ENCODE assay signal across 9 mouse cellular contexts in genomic region chr14:29721131-29721487, GRCm38 (mm10). TPM values are rescaled to one million over a fixed set of nuclear protein-coding genes. Genes with fewer than 3 reads are reported as not detected.
A peak's percentile ranks its signal among the peaks of the same experiment; 100 is the strongest.
DNase-seq lines count a peak whose midpoint lies in the region; ATAC-seq and TF ChIP-seq lines count a peak whose summit lies in the region.
"Had no signal": no experiment of that assay in that cellular context is flagged by ENCODE, and none has a peak within 500 bp of the region (broad histone marks: within the 10 kb centered on the region; RNA-seq: fewer than 3 reads in every experiment).

No protein-coding gene starts in this region.

- WGBS in heart, embryonic 10.5 days: 1% methylated on average over 11 of the region's 11 CpGs
- 2% methylated on average over 11 of the region's 11 CpGs for WGBS in forebrain, postnatal 0 days
- 2% methylated on average over 11 of the region's 11 CpGs for whole genome bisulfite sequencing in liver, postnatal 0 days (ENCODE audit: insufficient replicate concordance)

- DNase-seq in heart, embryonic 10.5 days (ENCODE audit: low spot score): no peak
- DNase-seq in heart, adult 11 months: no peak
- DNase-seq in ES-CJ7 (ENCODE audit: low read depth, low spot score): peak; percentile 48
- no peak for DNase-seq in forebrain, postnatal 0 days
- DNase-seq in liver, postnatal 0 days: no peak
- DNase-seq in left cerebral cortex, adult 9 months (ENCODE audit: low spot score in 2 of 2): no peak
- DNase-seq in layer of hippocampus, postnatal 14 days (ENCODE audit: low spot score in 2 of 2): no peak
- no peak for DNase-seq in layer of hippocampus, adult 11-12 months (ENCODE audit: low spot score)

- H3K4me2 ChIP-seq in forebrain, postnatal 0 days (ENCODE audit: low read depth): peak overlapping the region; percentile 94
- H3K4me2 ChIP-seq in liver, postnatal 0 days (ENCODE audit: low read depth, low read length): no peak overlapping the region

- no peaks in the 10 kb centered on the region for H3K36me3 ChIP-seq in heart, embryonic 10.5 days
- no peaks in the 10 kb centered on the region for H3K36me3 ChIP-seq in forebrain, postnatal 0 days (ENCODE audit: insufficient read depth)
- no peaks in the 10 kb centered on the region for H3K36me3 ChIP-seq in liver, postnatal 0 days (replicated peaks; ENCODE audit: insufficient read depth, low read length)

- peak overlapping the region; percentile 82 for H3K4me3 ChIP-seq in heart, embryonic 10.5 days
- peak overlapping the region; percentile 80 for H3K4me3 ChIP-seq in forebrain, postnatal 0 days (ENCODE audit: low read depth, low read length)
- H3K4me3 ChIP-seq in liver, postnatal 0 days (ENCODE audit: low read depth, low read length): 0 out of 2 replicates have a peak overlapping the region, but pooled peaks have one; percentile 40

- H3K9me3 ChIP-seq in heart, embryonic 10.5 days: no peaks in the 10 kb centered on the region
- H3K9me3 ChIP-seq in forebrain, postnatal 0 days (ENCODE audit: low read length): no peaks in the 10 kb centered on the region
- no peaks in the 10 kb centered on the region for H3K9me3 ChIP-seq in liver, postnatal 0 days (ENCODE audit: low read length)

- peak overlapping the region; percentile 85; the same call in 1 of the 2 replicates for H3K27ac ChIP-seq in heart, embryonic 10.5 days
- 0 out of 2 replicates have a peak overlapping the region, but pooled peaks have one; percentile 54 for H3K27ac ChIP-seq in forebrain, postnatal 0 days (ENCODE audit: low read depth, low read length)
- H3K27ac ChIP-seq in liver, postnatal 0 days (ENCODE audit: low read depth): no peak overlapping the region

- H3K9ac ChIP-seq in forebrain, postnatal 0 days: peak overlapping the region; percentile 68
- no peak overlapping the region for H3K9ac ChIP-seq in liver, postnatal 0 days (replicated peaks)

- peaks cover 87% of the 10 kb centered on the region for H3K27me3 ChIP-seq in heart, embryonic 10.5 days (ENCODE audit: insufficient read depth, poor library complexity, severe bottlenecking)
- no peaks in the 10 kb centered on the region; the same call in 1 of the 2 replicates for H3K27me3 ChIP-seq in forebrain, postnatal 0 days (ENCODE audit: insufficient read depth, low read length)
- H3K27me3 ChIP-seq in liver, postnatal 0 days (ENCODE audit: insufficient read depth, low read length): peaks cover 76% of the 10 kb centered on the region

- peak; percentile 1 for ATAC-seq in forebrain, postnatal 0 days
- no peak for ATAC-seq in liver, postnatal 0 days

- no peak for TF ChIP-seq EP300 in liver, postnatal 0 days (IDR thresholded peaks at IDR 0.05; ENCODE audit: low read depth)

- no peak for TF ChIP-seq CTCF in forebrain, postnatal 0 days (IDR thresholded peaks at IDR 0.05; ENCODE audit: low read depth)
- no peak for TF ChIP-seq CTCF in liver, postnatal 0 days (IDR thresholded peaks at IDR 0.05; ENCODE audit: low read depth)

- peaks cover 28% of the 10 kb centered on the region for H3K4me1 ChIP-seq in heart, embryonic 10.5 days
- peaks cover 8% of the 10 kb centered on the region for H3K4me1 ChIP-seq in forebrain, postnatal 0 days (ENCODE audit: insufficient read depth)
- peaks cover 4% of the 10 kb centered on the region for H3K4me1 ChIP-seq in liver, postnatal 0 days (ENCODE audit: insufficient read depth)

RNA-seq across cellular contexts. Expression of gene Cacna2d3, which starts 0.6 kb away (rescaled TPM):
- 1.1 and 1.3 TPM in 2 replicates for polyA plus RNA-seq in heart, embryonic 10.5 days (2016; fragmentation: Nextera tagmentation; extraction: Ambion mirVana)
- 28.1 and 34.8 TPM in 2 replicates for total RNA-seq in forebrain, postnatal 0 days (2014; rRNA removed)
- 26.3 and 37.7 TPM in 2 replicates for polyA plus RNA-seq in forebrain, postnatal 0 days (2015; fragmentation: Nextera tagmentation; extraction: Ambion mirVana)
- polyA plus RNA-seq in liver, postnatal 0 days (2015; fragmentation: Nextera tagmentation; extraction: Ambion mirVana): not detected in 2 replicates
- 100 to 1,000 TPM; 115 to 117 TPM for total RNA-seq in layer of hippocampus, postnatal 14 days (2021)
- total RNA-seq: hematopoietic stem cell, adult 5-6 weeks had no signal

Comparison
In these comparisons a context has a peak if more than half of its experiments do, and no peak if none do; other contexts are left out.
1. RNA of gene Cacna2d3, which starts 0.6 kb away (polyA plus RNA-seq): 26.3 to 37.7 TPM in forebrain, postnatal 0 days; 1.1 to 1.3 TPM in heart, embryonic 10.5 days and not detected in liver, postnatal 0 days; every median in the first group is over 10 times any median in the second.
2. Peak in every context shown above with its lines, with median percentiles within 50 percentile points of each other: H3K4me3 ChIP-seq.